Mouse (Mus musculus) G1E (cell line): ENCODE data around the gene Rab26.

Experiments used
- CTCF ChIP-seq: IDR thresholded peaks from 2 replicates; pipeline ENCODE4 v1.5.1; 2012; ENCODE audit warnings: low read depth, low read length, inconsistent platforms, mixed read lengths
- GATA1 ChIP-seq: IDR thresholded peaks from 2 replicates; pipeline ENCODE4 v1.6.1; 2012; ENCODE audit warnings: borderline replicate concordance, low read length, inconsistent platforms, mixed read lengths
- GATA2 ChIP-seq: IDR thresholded peaks from 2 replicates; pipeline ENCODE4 v1.6.1; 2012; ENCODE audit warnings: low read depth, low read length, inconsistent platforms, borderline replicate concordance
- POLR2AphosphoS5 ChIP-seq: IDR thresholded peaks from 2 replicates; pipeline ENCODE4 v1.6.1; 2012; ENCODE audit warnings: low read depth, low read length, inconsistent platforms; ENCODE audit not compliant: insufficient replicate concordance

GRCm38 (mm10) chr17:24565092-24565491, 31.1 kb upstream of the Rab26 start:
- TF ChIP-seq CTCF = no peak
- TF ChIP-seq GATA2 = no peak
- TF ChIP-seq GATA1 = no peak
- no peak for TF ChIP-seq POLR2AphosphoS5
